Mouse (Mus musculus) kidney, adult 2 months (tissue): ENCODE measurements around the gene Cers1.

Source experiments
- CTCF ChIP-seq: fragments of 200-500 bp; conservative IDR thresholded peaks from 2 replicates; pipeline ENCODE4 v1.5.1; 2011; ENCODE audit warnings: low read depth, mild to moderate bottlenecking, control low read depth, low read length, moderate library complexity, mixed read lengths; ENCODE audit not compliant: insufficient read depth, insufficient read length
- POLR2A ChIP-seq: fragments of 200-500 bp; IDR thresholded peaks from one replicate; pipeline ENCODE4 v1.6.1; 2011; ENCODE audit warnings: low read depth, low read length, control low read depth

GRCm38 (mm10) chr8:70352000-70352384 is 36.4 kb downstream of the Cers1 start:
- no peak for TF ChIP-seq CTCF
- TF ChIP-seq POLR2A, result no peak
